Mouse (Mus musculus) E14TG2a.4 (cell line): ENCODE results near the gene Rab19.

Experiments
- CTCF ChIP-seq: conservative IDR thresholded peaks from 2 replicates; pipeline ENCODE4 v1.5.1; 2014; ENCODE audit warnings: low read length
- NANOG ChIP-seq: IDR thresholded peaks from 2 replicates; pipeline ENCODE4 v1.6.1; 2014; ENCODE audit warnings: borderline replicate concordance, low read length, mixed read lengths

- TF ChIP-seq CTCF (no peak), NANOG (no peak)
Measured at GRCm38 (mm10) chr6:39395471-39395870, 14.5 kb downstream of the Rab19 start.
